In the genomic region with DNA sequence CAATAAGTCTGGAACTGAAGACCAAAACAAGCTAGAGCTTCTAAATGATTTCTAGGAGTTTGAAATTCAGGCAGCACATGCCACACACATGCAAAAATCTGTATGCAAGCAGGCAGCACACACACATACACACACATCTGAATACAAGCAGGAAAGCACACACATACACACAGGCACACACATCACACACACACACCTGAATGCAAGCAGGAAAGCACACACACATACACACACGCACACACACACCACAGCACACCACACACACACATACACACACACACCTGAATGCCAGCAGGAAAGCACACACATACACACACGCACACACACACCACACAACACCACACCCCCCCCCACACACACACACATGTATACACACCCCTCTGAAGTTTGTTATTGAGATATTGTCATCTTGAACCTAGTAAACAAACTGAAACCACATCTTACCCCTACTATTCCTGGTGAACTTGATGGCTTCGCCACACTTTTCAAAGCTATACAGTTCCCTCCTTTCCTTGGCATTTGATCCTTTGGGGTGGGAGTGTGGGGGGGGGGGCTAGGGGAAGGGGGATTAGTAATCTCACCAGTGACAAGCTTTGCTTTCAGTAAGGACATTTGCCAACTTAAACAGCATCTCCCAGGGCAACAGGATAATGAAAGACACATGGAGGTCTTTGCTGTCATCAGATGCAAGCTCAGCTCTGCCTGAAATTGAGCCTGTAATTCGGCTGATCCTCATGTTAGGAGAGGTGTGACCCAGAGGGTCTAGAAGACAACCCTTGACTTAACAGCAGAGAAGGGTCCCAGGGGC, we compare ENCODE assay signal across 9 mouse cellular contexts. TPM values are rescaled to one million over a fixed set of nuclear protein-coding genes. Genes with fewer than 3 reads are reported as not detected.
A peak's percentile ranks its signal among the peaks of the same experiment; 100 is the strongest.
DNase-seq lines count a peak whose midpoint lies in the region; ATAC-seq and TF ChIP-seq lines count a peak whose summit lies in the region.
"Had no signal": no experiment of that assay in that cellular context is flagged by ENCODE, and none has a peak within 500 bp of the region (broad histone marks: within the 10 kb centered on the region; RNA-seq: fewer than 3 reads in every experiment).

No protein-coding gene starts in this region.

- no peak for TF ChIP-seq POLR2A in limb, embryonic 14.5 days (IDR thresholded peaks at IDR 0.05; ENCODE audit: borderline replicate concordance, extremely low read depth, insufficient read depth, insufficient read length)

- no peaks in the 10 kb centered on the region for H3K9me3 ChIP-seq in neural tube, embryonic 11.5 days (ENCODE audit: control insufficient read depth, low read length)
- H3K9me3 ChIP-seq in limb, embryonic 14.5 days (ENCODE audit: control insufficient read depth, low read length), result no peaks in the 10 kb centered on the region
- H3K9me3 ChIP-seq: heart, embryonic 13.5 days had no signal

- no peak overlapping the region for H3K9ac ChIP-seq in neural tube, embryonic 11.5 days (ENCODE audit: low read length)
- H3K9ac ChIP-seq in limb, embryonic 14.5 days (ENCODE audit: low read depth, low read length, severe bottlenecking), result no peak overlapping the region
- H3K9ac ChIP-seq: heart, embryonic 13.5 days had no signal

- H3K36me3 ChIP-seq in neural tube, embryonic 11.5 days (ENCODE audit: control insufficient read depth, insufficient read depth, low read length), result no peaks in the 10 kb centered on the region
- H3K36me3 ChIP-seq in limb, embryonic 14.5 days (ENCODE audit: control insufficient read depth, insufficient read depth, low read length), result no peaks in the 10 kb centered on the region
- H3K36me3 ChIP-seq: heart, embryonic 13.5 days had no signal

- intact Hi-C loops in gastrocnemius, postnatal 14 days (cut with DNase I; ENCODE audit: low total_unique reads), result loop anchor here (10.0 kb wide), 1 partner anchor 915 kb away; no protein-coding TSS in a partner anchor

- DNase-seq in gastrocnemius, adult 18-20 months (ENCODE audit: low spot score), result peak; percentile 41
- DNase-seq in gastrocnemius, postnatal 14 days, result no peak
- DNase-seq in neural tube, embryonic 11.5 days (ENCODE audit: low spot score), result peak; percentile 32
- DNase-seq in neural tube, embryonic 10.5 days (ENCODE audit: extremely low spot score, low spot score), result no peak
- no peak for DNase-seq in limb, embryonic 14.5 days (ENCODE audit: low spot score)
- DNase-seq in adrenal gland, adult 8-10 months, result no peak
- DNase-seq in right cerebral cortex, adult 18-20 months, result no peak
- DNase-seq in cerebellum, adult 11-12 months, result no peak

- H3K27ac ChIP-seq in neural tube, embryonic 11.5 days (ENCODE audit: low read depth, low read length), result no peak overlapping the region
- H3K27ac ChIP-seq in limb, embryonic 14.5 days (replicated peaks; ENCODE audit: low read depth, low read length), result no peak overlapping the region
- H3K27ac ChIP-seq: heart, embryonic 13.5 days had no signal

- 59% methylated on average over 4 of the region's 4 CpGs for WGBS in neural tube, embryonic 11.5 days
- WGBS in limb, embryonic 14.5 days, result 55% methylated on average over 4 of the region's 4 CpGs

- ATAC-seq in neural tube, embryonic 11.5 days (ENCODE audit: insufficient read depth, low FRiP score, low TSS enrichment), result 0 out of 2 replicates have a peak, but pooled peaks have one; percentile 31
- ATAC-seq in limb, embryonic 14.5 days (ENCODE audit: low FRiP score, low read depth), result peak; percentile 3; the same call in 1 of the 2 replicates

- H3K4me2 ChIP-seq in neural tube, embryonic 11.5 days (ENCODE audit: low read depth), result no peak overlapping the region
- H3K4me2 ChIP-seq in limb, embryonic 14.5 days (replicated peaks; ENCODE audit: low read depth, low read length, severe bottlenecking), result no peak overlapping the region
- H3K4me2 ChIP-seq: heart, embryonic 13.5 days had no signal

- H3K4me1 ChIP-seq in neural tube, embryonic 11.5 days (ENCODE audit: control insufficient read depth, insufficient read depth, low read length), result peaks cover 11% of the 10 kb centered on the region; the same call in 1 of the 2 replicates
- peaks cover 48% of the 10 kb centered on the region for H3K4me1 ChIP-seq in limb, embryonic 14.5 days (ENCODE audit: control insufficient read depth, insufficient read depth, low read length)

- no peaks in the 10 kb centered on the region for H3K27me3 ChIP-seq in neural tube, embryonic 11.5 days (ENCODE audit: control insufficient read depth, insufficient read depth, low read length)
- no peaks in the 10 kb centered on the region for H3K27me3 ChIP-seq in limb, embryonic 14.5 days (ENCODE audit: control insufficient read depth, insufficient read depth, low read length)
- H3K27me3 ChIP-seq: heart, embryonic 13.5 days had no signal

- H3K4me3 ChIP-seq in neural tube, embryonic 11.5 days (ENCODE audit: low read depth, low read length), result no peak overlapping the region
- H3K4me3 ChIP-seq in limb, embryonic 14.5 days (replicated peaks; ENCODE audit: low read length), result no peak overlapping the region
- H3K4me3 ChIP-seq: heart, embryonic 13.5 days had no signal

RNA-seq across cellular contexts. Expression of gene Pik3r1, which starts 38.6 kb away (rescaled TPM):
- 10 to 100 TPM; 21.7 to 30.2 TPM for total RNA-seq in gastrocnemius, adult 18-20 months (2021)
- total RNA-seq in gastrocnemius, postnatal 14 days (2021), result 10 to 100 TPM; 26.3 to 38.8 TPM
- polyA plus RNA-seq in neural tube, embryonic 11.5 days (2014; fragmentation: Nextera tagmentation; extraction: Ambion mirVana), result 25.1 and 25.5 TPM in 2 replicates
- polyA plus RNA-seq in limb, embryonic 14.5 days (2012; rRNA removed), result 26.7 and 29.2 TPM in 2 replicates
- 58.5 and 62.2 TPM in 2 replicates for polyA plus RNA-seq in limb, embryonic 14.5 days (2014; fragmentation: Nextera tagmentation; extraction: Ambion mirVana)
- total RNA-seq in adrenal gland, adult 8-10 months (2022), result 100 to 1,000 TPM in 1 of 4 experiments, 10 to 100 TPM in 3; 52.9 to 103 (median 87.4) TPM

Comparison
In these comparisons a context has a peak if more than half of its experiments do, and no peak if none do; other contexts are left out.
1. DNase-seq: peak in gastrocnemius, adult 18-20 months (single experiment) and neural tube, embryonic 11.5 days (single experiment); none in gastrocnemius, postnatal 14 days (single experiment), neural tube, embryonic 10.5 days (single experiment), limb, embryonic 14.5 days (single experiment), adrenal gland, adult 8-10 months (single experiment), right cerebral cortex, adult 18-20 months (single experiment) and cerebellum, adult 11-12 months (single experiment).